Mouse (Mus musculus) embryo, embryonic 11.5 days (tissue): ENCODE data around the gene Ndufs2.

ENCODE experiments used
- DNase-seq: peaks from one replicate; pipeline ENCODE4 v3.0.0-alpha.2; 2012; ENCODE audit warnings: low read depth, low spot score

Ndufs2 gene

DNA sequence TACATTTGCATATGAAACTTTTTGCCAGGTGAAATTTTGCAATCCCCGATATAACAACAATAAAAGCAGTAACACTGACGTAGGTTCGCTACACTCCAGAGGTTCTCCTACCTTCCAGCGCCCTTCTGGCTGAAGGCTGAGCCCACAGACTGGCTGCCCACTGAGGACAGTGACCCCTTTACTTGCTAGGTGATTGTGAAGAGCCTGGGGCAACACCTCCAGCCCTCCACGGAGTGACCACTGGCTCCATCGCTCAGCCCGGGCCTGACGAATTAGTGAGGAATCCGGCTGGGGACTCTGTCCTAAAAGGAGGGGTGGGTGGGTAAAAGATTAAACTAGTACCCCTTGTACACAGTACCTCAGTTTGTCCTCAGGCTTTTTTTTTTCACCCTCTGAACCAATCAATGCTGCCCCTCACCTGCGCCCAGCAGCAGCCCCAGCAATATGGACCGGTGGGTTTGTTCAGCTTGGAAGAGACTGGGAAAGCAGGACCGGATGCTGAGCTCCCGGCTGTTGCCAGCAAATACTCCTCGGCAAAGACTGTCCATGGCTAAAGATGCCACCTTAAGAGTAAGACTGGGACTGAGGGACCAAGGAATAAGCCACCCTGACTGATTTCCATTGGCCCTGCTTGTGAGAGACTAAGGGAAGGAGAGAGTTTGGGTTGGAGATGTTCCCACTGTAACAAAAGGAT is 28.0 kb upstream of the Ndufs2 start:
- no peak for DNase-seq

DNA sequence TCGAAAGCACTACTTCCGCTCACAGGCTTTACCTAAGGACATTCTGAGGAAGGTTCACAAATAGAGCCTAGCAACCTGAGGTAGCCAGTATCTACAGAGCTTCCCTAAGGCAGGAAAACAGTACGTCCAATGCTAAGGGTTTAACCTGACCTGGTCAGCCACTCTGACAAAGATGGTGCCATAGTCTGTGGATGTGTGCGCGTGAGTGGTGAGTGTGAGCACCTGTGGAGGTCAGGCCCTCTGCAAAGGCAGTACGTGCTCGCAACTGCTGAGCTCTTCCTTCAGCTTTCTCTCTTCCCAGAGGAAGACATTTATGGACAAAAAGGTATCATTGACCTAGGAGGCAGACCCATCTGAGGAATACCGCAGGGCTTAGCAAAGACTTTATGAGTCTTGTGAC is 27.2 kb upstream of the Ndufs2 start:
- DNase-seq = no peak

DNA sequence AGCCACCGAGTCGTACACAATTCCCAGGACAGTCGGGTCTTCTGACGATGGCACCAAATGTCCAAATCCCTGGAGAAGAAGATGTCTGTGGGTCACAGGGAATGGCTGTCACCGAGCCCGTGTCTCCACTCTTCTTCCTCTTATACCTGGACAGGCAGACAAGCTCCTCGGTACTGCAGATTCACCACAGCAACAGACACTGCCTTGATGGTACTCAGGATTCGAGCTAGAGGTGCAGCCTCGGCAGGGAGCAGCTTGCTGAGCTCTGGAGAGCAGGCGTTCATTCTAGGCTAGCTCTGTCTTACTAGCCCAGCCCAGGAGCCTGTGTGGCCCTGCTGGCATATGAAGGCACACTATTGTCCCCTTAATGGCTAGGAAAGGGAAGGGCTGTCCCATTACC is 26.5 kb upstream of the Ndufs2 start:
- no peak for DNase-seq

DNA sequence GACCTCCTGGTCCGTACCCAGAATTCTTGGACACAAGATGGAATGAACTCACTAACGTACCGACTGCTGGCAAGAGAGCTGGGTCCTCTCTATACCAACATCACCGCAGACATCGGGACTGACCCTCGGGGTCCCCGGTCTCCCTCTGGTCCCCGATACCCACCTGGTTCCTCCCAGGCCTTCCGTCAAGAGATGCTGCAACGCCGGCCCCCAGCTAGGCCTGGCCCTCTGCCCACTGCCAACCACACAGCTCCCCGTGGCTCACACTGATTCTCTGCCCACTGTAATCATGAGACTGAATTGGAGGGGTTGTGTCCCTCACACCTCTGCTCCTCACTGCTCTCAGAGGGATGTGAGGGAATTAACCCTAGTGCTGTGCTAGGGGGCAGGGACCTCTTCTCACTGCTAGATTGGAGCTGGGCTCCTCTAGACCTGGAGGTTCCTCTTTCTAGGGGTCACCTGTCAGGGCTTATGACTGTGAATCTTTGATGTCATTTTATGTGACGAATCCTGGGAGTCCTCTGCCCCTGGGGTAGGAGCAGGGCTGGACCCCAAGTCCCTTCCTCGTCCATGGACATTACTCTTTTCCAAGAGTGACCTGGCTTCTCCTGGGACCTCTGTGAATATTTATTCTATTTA is 25.0 kb upstream of the Ndufs2 start:
- DNase-seq = no peak

DNA sequence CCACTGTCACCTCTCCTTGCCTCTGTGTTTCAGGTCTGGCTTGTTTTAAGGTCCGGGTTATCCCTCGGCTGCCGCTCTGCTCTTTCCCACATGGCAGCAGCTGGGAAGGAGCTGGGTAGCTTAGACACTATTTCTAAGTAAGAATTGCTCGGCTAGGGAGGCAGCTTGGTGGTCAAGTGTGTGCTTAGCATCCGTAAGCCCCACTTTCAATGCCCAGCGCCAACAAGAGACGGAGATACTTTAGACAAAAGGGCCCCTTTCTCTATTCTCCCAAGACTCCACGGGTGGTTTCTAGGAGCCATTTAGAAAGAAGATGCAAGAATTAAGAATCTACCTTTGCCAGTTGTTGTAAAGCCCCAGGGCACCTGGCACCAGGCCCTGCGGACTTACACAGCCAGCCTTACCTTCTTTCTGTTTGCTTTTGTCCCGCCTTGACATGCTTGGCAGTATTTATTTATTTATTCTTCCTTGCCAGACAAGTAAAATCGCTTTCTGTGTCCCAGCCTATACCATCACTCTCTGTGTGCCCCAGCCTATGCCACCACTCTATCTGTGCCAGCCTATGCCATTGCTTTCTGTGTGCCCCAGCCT is 24.1 kb upstream of the Ndufs2 start:
- no peak for DNase-seq

DNA sequence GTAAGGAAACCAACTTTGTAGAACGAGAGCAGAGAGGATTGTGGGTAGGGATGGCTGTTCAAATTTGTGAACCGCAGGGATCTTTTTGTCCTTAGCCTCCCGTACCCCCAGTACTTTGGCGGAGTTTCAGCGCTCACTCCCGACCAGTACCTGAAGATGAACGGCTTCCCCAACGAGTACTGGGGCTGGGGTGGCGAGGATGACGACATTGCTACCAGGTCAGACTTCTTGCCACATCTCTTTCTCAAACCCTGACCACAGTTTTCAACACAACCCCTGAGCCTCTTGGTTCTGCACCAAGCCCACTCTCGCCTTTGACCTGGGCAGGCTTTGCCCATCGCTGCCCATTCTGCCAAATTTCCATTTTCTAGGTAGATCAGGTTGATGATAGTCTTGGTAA is 23.0 kb upstream of the Ndufs2 start:
- DNase-seq = no peak

DNA sequence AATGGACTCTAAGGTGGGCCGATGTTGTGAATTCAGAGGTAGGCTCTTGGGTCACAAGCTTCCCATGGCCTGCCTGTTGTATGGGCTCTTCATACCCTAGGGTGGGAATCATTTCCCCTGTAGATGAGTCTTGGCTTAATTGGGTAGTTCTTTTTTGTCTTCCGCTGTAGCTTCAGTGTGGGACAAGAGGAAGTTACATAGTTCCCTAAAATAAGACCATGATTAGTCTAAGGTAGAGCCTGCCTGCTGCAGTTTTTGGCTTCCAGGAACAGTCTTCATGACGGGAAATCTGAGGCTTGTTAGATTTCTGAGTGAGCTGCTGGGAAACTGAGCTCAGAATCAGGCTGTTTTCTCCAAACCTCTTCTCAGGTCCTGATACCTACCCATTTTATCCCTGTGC is 20.9 kb upstream of the Ndufs2 start:
- DNase-seq = no peak

DNA sequence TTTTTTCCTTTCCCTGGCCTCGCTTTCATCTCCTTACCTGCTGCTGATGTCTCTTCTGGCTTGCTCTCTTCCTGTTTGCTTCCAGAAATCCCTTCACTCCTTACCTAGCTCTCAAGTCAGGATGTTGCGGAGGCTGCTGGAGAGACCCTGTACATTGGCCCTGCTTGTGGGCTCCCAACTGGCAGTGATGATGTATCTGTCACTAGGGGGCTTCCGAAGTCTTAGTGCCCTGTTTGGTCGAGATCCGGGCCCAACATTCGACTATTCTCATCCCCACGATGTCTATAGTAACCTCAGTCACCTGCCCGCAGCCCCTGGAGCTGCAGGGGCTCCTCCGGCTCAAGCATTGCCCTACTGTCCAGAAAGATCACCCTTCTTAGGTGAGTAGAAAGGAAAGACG is 20.4 kb upstream of the Ndufs2 start:
- DNase-seq = no peak

DNA sequence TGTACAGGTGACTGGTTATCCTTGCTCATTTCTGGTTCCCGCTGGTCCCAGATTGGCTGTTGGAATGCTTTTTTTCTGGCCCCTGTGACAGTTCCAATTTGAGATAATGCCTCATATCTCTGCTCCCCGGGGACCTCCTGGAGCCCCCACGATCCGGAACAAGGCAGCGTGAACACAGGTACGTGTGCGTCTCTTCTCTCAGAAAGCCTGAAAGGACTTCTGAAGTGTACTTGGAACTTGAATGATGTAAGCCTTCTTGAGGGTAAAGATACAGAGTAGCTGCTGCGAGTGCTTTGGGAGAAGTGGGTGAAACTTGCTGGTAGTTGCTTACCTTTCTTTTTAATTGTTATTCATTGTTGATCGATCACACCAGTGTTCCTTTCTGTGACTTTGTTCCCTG is 20.0 kb upstream of the Ndufs2 start:
- no peak for DNase-seq

DNA sequence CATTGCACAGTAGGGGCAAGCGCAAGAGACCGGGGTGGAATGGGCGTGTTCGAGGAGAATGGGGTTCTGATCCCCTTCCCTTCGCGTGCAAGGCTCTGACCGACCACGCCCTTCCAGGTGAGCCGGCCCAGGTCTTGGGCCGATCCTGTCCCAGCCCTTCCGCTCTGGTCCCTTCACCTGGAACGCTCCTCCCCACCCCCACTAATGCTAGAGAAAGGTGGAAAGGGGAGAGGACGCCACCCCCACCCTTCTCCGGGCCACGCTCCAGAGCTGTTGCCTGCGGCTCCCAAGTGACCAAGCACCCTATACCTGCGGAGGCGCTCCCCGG is 19.3 kb upstream of the Ndufs2 start:
- DNase-seq = no peak

DNA sequence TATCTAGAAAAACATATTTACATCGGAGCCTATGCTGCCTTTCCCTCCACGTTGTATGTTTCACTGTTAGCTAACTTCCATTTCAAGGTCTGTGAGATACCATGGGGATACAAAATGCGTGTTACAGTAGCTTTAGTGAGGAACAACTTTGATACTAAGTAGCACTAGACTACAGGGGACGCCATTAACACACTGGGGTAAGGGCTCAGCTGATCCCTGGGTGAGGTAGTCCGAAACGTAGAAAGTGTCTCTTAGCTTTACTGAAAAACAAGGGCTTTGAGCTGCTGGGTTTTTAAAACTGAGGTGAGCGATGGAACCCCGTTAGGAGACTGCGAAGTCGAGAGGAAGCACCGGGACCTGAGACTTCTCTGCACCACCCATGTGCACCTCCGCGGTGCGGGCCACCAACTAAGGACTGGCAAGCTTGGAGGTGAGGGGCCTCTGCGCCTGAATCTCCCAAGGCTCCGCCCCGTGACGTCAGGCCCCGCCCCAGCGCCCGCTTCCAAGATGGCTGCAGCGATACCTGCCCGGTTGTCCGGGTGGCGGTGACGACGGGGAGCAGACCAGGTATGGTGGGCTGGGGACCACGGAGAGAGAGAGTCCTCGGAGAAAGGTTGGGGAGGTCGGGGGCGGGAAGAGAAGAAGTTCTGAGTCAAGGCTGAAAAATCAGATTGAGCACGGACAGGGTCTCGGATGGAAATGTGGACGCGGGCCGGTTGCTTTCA is 18.8 kb upstream of the Ndufs2 start, which contains the start of gene B4galt3:
Gene B4galt3 (plus strand): TSS at position 481 of the 725 bp plus-strand sequence.
- DNase-seq = peak; percentile 83

DNA sequence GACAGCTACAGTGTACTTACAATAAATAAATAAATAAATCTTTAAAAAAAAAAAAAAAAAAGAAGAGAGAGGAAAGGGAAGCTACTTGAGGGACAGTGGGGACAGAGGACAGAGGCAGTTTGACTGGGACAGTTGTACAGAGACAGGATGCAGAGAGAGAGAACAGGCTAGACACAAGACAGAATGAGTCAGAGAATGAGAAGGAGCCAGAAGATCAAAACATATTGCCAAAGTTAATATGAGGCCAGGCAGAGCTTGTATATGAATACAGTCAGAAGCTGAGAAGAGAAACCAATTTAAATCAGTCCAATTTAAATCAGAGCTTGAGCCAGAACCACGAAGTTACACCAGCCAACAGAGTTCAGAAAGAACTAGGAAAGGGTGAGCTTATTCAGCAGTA is 17.2 kb upstream of the Ndufs2 start:
- no peak for DNase-seq

DNA sequence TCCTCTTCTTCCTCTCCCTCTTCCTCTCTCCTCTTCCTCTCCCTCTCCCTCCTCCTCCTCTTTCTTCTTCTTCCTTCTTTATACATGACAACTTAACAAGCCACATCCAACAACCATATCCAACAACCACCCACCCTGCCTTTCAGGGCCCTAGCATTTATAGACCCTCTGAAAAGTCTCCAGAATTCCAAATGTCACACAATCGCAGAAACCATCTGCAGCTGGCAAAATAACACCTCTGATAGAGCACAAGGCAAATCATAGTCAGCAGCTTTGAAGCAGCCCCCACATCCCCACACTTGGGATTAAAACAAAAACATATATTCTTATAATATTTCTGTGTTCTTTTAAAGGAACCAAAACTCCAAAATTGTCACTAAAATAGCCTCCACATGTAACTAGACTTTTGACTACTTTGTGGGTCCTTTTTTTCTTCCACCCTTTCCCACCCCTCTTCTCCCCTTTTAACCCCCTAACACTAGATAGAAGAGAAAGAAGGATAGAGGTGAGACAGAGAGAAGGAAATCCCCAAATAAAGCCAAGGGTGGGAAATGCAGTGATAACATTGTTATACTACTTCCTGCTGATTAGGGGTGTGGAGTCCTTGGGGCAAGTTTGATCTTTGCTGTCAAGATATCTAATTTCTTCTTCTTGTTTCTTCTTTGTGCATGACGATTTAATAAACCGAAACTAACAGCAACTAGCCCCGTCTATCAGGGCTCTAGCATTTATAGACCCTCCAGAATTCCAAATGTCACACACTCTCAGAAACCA is 15.0 kb upstream of the Ndufs2 start:
- DNase-seq = no peak

DNA sequence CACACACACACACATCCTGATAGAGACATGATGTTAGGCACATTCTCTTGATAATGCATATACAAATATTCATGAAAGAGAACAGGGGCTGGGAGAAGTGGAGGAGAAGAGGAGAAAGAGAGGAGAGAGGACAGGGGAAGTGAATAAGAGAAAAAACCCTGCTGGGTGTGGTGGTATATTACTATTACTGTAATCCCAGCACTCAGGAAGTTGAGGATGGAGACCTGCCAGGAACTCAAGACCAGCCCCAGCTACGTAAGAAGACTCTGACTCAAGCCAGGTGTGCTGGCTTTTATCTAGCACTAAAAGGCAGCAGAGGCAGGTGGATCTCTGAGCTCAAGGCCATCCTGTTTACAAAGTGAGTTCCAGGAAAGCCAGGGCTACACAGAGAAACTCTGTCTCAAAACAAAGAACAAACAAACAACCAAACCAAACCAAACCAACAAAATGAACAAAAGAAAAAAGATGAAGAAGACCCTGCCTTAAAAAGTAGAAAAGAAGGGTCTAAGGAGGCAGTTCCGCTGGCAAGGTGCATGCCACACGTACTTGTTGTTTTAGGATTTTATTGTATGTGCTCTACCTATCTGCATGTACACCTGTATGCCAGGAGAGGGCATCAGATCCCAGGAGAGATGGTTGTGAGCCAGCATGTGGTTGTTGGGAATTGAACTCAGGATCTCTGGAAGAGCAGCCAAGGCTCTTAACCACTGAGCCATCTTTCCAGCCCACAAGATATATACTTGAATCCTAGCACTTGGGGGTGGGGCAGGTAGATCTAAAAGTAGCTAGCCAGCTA is 12.7 kb upstream of the Ndufs2 start:
- no peak for DNase-seq

DNA sequence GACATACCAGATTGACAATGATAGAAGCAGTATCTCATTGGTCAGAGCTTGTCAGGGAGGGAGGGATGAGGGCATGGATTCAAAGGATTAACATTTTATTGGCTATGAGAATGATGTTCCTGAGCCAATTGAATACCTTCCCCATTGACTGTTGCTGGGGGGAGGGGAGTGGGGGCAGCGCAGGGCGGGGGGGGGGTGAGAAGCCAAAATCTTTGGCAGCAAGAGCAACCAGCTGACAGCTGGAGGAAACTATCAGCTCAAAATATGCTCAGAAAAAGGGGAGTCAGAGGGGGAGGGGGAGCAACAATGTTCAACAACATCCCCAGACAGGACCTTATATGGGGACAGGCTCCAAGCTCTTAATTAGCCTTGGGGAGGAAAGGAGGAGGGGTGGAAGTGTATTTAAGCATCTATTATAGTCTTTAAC is 12.0 kb upstream of the Ndufs2 start:
- DNase-seq = no peak

DNA sequence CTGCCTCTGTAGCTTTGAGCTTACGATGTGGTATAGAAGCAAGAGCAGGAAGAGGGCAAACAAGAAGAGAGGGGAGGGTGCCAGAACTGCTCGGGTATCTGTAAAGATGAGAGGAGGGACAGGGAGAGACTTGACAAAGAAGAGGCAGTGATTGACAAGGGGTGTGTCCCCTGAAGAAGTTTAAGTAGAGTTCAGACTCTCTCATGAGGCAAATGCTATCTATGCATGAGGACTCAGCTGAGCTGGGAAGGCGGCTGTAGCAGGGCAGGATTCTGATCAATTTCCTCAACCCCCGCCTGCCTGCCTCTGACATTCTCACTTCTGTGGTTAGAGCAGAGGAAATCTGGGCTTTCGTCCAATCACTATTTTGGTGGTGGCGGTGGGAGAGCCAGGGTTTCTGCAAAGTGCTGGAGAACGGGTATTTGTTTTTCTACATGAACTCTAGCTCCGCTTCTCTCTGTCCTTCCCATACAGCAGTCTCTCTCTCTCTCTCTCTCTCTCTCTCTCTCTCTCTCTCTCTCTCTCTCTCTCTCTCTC is 11.5 kb upstream of the Ndufs2 start:
- DNase-seq = no peak

DNA sequence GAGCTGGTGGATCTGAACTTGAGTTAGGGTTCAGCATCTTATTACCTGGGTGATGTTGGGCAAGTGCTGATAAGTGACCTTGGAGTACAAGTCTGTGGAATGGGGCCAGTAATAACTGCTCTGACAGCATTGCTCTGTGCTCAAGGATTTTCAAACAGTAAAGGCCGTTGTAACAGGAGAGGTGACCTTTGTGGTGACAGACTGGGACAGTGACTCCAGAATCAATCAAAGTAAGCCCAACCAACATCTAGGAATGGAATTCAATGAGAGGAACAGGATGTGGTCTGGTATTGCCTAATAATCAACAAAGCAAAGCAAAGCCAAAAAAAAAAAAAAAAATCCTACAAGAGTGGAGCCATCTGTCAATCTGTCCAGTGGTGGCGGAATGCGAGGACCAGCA is 9.1 kb upstream of the Ndufs2 start:
- no peak for DNase-seq

DNA sequence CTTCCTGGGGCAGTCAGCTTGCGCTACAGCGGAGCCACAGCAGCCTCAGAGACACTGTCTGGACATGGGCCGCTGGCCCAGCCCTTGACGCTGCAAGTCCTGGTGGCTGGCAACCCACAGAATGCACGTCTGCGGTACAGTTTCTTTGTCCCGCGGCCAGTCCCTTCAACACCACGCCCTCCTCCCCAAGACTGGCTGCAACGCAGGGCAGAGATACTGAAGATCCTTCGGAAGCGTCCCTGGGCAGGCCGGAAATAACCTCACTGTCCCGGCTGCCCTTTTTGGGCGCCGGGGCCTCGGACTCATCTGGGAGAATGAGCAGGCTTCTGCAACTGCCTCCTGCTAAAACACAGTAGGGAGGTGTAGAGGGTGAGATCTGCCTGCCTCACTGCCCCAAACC is 7.7 kb upstream of the Ndufs2 start:
- DNase-seq = no peak

DNA sequence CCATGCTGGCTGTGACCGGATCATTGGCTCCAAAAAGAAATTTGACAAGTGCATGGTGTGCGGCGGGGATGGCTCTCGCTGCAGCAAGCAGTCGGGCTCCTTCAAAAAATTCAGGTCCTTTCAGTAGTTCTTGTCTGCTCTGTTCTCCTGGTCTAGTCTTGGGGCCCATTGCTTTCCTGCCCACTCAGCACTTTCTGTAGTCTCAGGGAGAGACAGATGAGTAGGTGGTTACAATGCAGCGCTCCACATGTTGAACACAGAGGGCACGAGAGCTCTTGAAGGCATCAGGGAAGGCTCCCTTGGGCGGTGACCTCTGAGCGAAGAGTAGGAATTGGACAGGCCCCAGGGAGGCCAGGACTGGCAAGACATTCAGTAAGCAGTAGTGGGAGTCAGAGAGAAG is 6.6 kb upstream of the Ndufs2 start:
- DNase-seq = no peak

DNA sequence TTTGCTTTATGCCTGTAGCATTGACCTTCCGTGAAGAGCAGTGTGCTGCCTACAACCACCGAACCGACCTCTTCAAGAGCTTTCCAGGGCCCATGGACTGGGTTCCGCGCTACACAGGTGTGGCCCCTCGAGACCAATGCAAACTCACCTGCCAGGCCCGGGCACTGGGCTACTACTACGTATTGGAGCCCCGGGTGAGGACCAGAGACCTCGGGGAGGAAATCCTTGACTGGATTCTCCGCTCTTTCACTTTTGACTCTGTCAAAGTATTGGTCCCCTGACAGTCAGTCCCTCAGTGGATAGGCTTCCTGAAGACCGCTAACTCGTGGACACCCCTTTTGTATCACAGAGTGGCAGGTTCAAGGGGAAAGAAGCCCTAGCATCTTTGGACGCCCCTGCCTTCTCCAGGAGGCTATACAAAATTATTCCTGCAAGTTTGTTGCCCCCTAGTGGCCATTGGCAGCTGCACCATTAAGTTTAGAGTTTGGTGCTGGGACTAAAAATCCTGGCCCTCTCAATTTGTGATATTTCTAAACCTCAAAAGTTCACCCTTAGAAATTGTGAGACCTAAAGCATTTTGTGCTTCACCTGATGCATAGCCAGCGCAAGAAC is 5.9 kb upstream of the Ndufs2 start:
- DNase-seq = no peak
